Mouse (Mus musculus) kidney, adult 9 months (tissue): ENCODE data around the gene Apbb2.

Experiments used
- DNase-seq: peaks from one replicate; pipeline ENCODE4 v3.0.0; 2022

Apbb2 gene

GRCm38 (mm10) chr5:66514659-66515058, 103.9 kb downstream of the Apbb2 start:
- DNase-seq: peak; percentile 61

DNA sequence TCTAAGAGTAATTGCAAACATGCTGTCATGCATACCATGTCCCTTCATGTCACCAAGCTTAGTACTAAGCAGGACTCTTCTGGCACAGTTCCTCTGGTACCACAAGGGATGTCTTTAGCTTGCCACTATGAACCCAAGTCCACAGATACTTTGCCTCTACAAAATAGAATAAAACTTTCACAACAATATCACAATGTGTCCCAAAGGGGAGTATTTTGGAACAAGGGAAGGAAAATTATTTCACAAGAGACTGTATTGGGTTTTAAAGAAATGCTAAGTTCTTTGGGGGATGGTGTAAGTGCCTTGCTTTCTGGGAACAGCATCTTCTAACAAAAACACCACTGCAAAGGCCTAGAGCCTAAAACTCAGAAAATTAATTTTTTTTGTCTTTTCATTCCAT, 105.2 kb downstream of the Apbb2 start:
- no peak for DNase-seq

GRCm38 (mm10) chr5:66512519-66512918, 106.1 kb downstream of the Apbb2 start:
- DNase-seq: no peak

GRCm38 (mm10) chr5:66510716-66511115, 107.9 kb downstream of the Apbb2 start:
- DNase-seq: no peak

GRCm38 (mm10) chr5:66509151-66509550, 109.4 kb downstream of the Apbb2 start:
- no peak for DNase-seq

GRCm38 (mm10) chr5:66505578-66505977, 113.0 kb downstream of the Apbb2 start:
- DNase-seq: no peak

- no peak for DNase-seq
Observed at GRCm38 (mm10) chr5:66505071-66505470, 113.5 kb downstream of the Apbb2 start.

GRCm38 (mm10) chr5:66504434-66504747, 114.2 kb downstream of the Apbb2 start:
- no peak for DNase-seq

GRCm38 (mm10) chr5:66503557-66504433, 114.8 kb downstream of the Apbb2 start:
- DNase-seq: peak; percentile 69

GRCm38 (mm10) chr5:66503033-66503432, 115.6 kb downstream of the Apbb2 start:
- DNase-seq: peak; percentile 87

DNA sequence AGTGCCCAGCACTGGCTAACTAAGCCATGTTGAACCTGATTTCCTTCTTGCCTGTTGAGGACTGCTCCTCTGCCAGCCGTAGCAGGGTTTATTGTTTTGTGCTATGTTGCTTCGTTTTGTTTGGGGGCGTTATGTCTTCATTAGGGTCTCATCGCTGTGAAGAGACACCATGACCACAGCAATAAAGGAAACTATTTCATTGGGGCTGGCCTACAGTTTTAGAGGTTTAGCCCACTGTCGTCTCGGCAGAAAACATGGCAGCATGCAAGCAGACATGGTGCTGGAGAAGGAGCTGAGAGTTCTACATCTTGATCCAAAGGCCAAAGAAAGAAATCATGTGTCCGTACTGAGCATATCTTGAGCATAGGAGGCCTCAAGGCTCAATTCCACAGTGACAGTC, 119.0 kb downstream of the Apbb2 start:
- DNase-seq: no peak

DNA sequence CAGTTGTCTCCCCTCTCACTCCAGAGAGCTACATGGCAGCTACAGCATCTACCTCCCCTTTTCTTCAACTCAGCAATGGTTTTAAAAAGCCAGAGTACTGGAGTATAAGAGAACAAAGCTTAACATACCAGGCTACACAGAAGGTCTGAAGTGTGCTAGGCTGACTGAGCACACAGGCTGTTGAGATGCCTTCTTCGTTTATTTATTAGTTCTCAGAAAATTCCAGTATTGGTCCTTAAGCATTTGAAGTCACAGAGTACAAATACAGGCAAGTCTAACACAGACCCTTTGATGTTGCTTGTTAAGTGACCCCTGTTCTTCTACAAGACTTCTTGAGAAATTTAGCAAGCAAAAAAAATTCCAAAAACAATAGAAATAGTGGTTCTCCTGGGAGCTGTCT, 120.4 kb downstream of the Apbb2 start:
- DNase-seq: no peak

DNA sequence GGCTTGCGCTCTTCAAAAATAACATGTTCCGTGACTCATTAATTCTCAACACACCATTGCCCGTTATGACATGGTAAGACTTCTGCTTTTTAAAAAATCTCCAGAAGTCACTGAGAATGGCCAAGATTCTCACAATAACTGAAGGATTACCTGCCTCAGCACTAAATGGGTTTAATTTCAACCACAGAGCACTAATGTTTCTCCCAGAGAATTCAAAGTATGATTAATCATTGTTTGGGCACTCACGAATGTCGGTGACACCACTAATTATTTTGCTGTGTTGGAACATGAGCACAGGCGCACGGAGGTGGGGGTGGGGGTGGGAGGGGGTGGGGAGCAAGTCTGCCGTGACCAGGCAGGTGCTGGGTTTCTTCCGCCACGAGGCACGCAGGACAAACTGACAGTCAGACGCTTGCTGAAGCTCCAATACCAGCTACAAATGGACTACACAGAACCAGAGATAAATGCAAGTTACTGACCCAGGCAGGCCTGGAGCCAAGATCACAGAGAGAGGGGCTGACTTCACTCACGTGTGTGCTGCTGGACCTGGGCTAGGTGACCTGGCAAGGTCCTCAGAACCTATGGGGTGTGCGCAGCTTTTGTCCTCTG, 121.0 kb downstream of the Apbb2 start:
- DNase-seq: peak; percentile 90

DNA sequence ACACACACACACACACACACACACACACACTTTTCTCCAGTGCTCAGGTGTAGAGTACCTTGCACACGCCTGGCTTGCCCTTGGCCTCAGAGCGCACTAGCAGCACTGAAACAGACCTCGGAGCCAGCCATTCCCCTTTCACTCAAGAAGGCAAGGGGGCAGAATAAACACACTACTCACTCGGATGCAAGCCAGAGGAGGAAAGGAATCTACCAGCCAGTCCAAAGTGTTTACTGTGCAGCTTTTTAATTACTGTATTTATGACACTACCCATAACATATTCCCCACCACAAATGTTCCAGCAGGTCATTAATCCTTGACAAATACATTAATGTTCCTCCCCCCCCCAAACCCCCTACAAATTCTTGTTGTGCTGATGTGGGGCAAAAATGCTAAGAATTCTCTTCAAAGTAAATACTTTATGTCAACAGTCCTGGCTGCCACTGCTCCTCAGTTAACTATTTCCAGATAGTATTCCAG, 121.7 kb downstream of the Apbb2 start:
- peak; percentile 82 for DNase-seq

- DNase-seq: no peak
Observed at GRCm38 (mm10) chr5:66494651-66495050, 123.9 kb downstream of the Apbb2 start.

- no peak for DNase-seq
Observed at GRCm38 (mm10) chr5:66492563-66492960, 126.0 kb downstream of the Apbb2 start.

DNA sequence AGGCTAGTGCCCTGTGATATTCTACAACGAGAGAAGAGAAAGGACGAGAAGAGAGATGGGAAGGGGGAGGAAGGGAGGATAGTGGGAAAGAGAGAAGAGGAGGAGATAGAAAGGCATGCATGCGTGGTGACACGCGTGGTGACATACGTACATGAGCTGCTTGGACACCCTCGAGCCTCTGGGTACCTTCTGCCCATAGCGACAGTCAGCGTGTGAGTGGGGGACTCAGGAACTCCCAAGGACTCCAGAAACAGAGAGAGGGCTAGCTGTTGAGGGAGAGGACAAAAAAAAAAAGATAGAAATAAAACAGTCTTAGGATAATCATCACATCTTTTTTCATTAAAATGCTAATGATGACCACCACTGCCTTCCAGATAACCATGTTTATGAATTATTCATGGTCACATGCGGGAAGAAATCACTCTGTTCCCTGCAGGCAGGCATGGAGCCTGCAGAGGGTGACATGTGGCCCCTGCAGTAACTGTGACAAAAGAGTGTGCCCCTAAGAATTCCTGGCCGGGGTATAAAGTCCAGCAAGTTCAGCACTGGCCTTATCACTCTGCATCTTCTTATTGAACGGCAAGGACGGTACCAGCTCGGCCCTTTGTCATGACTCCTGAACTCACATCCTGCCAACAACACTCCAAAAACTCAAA, 126.5 kb downstream of the Apbb2 start:
- DNase-seq: no peak

DNA sequence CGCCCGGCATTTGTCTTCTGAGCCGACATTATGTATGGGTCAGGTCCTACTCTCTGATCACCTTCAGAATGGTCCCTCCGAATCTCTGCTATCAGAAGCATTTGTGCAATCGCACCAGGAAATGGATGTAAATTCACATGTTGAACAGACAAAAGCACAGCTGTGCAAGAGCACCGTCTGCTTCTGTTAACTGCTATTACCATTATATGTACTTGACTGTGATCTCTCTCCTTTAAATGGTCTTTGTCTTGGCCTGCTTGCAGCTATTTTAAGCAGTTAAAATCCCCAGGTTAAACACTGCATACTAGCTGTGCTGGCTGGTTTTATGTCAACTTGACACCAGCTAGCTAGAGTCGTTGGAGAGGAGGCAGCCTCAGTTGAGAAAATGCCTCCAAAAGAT, 132.6 kb downstream of the Apbb2 start:
- DNase-seq: no peak

DNA sequence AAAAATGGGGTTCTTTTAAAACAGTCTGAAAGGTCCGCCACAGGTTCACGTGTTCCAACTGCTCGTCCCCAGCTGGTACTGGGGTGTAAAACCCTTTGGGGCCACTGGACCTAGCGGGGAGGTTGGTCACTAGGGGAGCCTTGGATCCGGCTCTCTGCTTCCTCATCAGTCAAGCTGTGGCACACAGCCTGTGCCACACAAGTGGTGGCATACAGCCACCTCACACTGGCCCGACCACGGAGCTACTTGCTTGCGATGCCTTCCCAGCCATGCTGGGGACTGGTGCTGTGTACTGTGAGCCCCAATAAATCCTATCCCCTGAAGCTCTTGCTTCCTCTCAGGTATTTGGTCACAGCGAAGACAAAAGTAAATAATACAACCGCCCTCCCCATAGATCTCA, 142.3 kb downstream of the Apbb2 start:
- no peak for DNase-seq

DNA sequence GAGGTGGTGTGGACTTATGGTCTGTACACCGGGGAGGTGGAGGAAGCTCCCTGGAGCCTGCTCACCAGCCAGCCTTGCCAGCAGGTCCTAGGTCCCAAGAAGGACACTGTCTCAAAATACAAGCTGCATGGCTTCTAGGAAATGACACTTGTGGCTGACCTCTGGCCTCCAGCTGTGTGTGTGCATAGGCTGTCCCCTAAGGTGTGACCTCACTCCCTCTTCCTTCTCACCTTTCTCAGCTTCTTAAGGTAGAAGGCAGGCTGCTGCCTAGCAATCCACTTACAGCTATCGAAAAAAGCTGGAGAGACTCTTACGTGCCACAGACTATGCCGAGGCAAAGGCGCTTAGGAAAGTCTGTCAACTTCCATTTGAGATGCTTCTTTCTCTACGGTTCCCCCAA, 142.8 kb downstream of the Apbb2 start:
- no peak for DNase-seq

DNA sequence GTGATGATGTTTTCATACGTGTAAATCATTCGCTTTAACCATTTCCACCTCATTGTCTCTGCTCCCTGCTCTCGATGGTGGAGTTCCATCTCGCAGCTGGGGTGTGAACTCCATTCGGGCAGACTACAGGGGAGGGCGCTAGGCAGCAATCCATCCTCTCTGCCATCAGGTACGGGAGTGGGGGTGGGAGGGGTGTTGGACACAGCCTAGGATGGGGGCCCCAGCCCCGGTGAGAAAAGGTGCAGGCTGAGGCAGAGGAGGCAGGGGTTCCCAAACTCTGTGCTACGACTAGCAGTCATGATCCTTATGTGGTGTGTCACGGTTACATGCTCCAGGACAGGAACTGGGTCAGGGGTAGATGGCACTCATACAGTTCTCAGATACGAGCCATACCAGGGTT, 144.4 kb downstream of the Apbb2 start:
- DNase-seq: no peak

DNA sequence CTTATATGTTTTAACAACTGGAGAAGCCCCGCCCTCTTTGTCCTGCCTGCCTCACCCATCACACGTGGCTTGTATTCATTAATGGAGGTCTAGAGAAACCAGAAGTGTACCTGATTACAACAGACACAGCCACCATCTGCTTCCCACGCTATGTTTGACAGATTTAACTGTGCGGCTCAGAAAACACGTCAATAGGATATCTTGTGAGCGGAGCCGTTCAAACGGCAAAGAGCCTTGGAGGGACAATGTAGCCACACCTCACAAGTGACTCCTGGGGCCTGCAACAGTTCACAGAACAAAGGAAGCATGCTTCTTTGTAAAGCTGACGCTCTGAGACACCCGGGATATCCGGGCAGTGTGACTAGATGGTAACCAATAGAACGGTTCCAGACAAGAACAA, 145.0 kb downstream of the Apbb2 start:
- DNase-seq: peak; percentile 19

- DNase-seq: peak; percentile 67
Observed at GRCm38 (mm10) chr5:66470837-66471236, 147.7 kb downstream of the Apbb2 start.

DNA sequence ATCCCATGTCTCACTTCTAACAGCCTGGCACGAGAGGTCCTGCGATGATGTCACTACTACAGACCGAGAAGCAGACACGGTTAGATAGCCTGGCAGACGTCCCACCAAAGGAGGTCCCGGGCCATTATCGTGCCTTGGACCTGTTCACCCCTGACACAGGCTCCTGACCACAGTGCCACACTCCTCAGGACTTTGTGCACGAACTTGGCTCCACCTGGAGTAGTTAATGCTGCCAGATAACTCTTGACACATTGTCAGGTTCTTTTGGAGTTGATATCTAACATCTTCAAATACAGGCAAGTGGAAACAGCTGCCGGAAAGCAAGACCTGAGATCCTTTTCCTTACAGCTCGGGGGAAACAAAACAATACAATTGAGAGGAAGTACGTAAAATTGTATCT, 148.9 kb downstream of the Apbb2 start:
- peak; percentile 84 for DNase-seq
